33 mouse cellular contexts compared by ENCODE assay signal in the genomic region with DNA sequence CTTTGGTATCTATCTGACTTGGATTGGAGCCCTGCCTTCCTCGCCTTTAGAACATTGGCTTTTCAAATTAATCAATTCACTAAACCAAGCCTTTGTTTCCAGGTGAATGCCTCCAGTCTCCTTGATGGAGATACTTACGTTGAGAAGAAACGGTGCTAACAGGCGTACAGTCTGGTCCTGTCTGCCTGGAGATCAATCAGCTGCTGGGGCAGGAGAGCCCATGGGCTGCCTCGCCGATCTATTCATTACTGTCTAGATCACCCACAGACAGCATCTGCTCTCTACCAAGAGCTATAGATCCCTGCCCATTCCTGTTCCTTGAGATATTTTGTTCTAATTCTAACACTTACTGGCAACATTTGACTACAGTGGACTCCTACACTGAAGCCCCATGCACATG. TPM values are rescaled to one million over a fixed set of nuclear protein-coding genes. Genes with fewer than 3 reads are reported as not detected.
DNase-seq lines count a peak whose midpoint lies in the region; ATAC-seq and TF ChIP-seq lines count a peak whose summit lies in the region.
"Had no signal": no experiment of that assay in that cellular context is flagged by ENCODE, and none has a peak within 500 bp of the region (broad histone marks: within the 10 kb centered on the region; RNA-seq: fewer than 3 reads in every experiment).

No protein-coding gene starts in this region.

- TF ChIP-seq CTCF in hindbrain, postnatal 0 days (IDR thresholded peaks at IDR 0.05; ENCODE audit: low read depth): no peak

- no peak overlapping the region for H3K9ac ChIP-seq in hindbrain, postnatal 0 days (replicated peaks; ENCODE audit: low read length)
- no peak overlapping the region for H3K9ac ChIP-seq in hindbrain, embryonic 12.5 days
- no peak overlapping the region for H3K9ac ChIP-seq in hindbrain, embryonic 14.5 days
- H3K9ac ChIP-seq in neural tube, embryonic 12.5 days: no peak overlapping the region
- no peak overlapping the region for H3K9ac ChIP-seq in hindbrain, embryonic 13.5 days
- H3K9ac ChIP-seq: embryonic facial prominence, embryonic 13.5 days; embryonic facial prominence, embryonic 15.5 days; forebrain, embryonic 12.5 days had no signal

- peaks cover 48% of the 10 kb centered on the region for H3K4me1 ChIP-seq in hindbrain, embryonic 10.5 days (replicated peaks)
- H3K4me1 ChIP-seq in hindbrain, postnatal 0 days (ENCODE audit: insufficient read depth, low read length): no peaks in the 10 kb centered on the region
- H3K4me1 ChIP-seq in hindbrain, embryonic 12.5 days: 0 out of 2 replicates have a peak, but pooled peaks cover 3% of the 10 kb centered on the region
- no peaks in the 10 kb centered on the region for H3K4me1 ChIP-seq in hindbrain, embryonic 14.5 days (replicated peaks; ENCODE audit: control insufficient read depth, insufficient read depth, low read length)
- H3K4me1 ChIP-seq in neural tube, embryonic 12.5 days: 0 out of 2 replicates have a peak, but pooled peaks cover 8% of the 10 kb centered on the region
- peaks cover 8% of the 10 kb centered on the region for H3K4me1 ChIP-seq in hindbrain, embryonic 13.5 days (replicated peaks)
- H3K4me1 ChIP-seq: embryonic facial prominence, embryonic 15.5 days had no signal

- no peak for ATAC-seq in hindbrain, postnatal 0 days
- peak; percentile 38; the same call in 1 of the 2 replicates for ATAC-seq in hindbrain, embryonic 12.5 days (ENCODE audit: low FRiP score)
- no peak for ATAC-seq in hindbrain, embryonic 14.5 days (ENCODE audit: low FRiP score)
- ATAC-seq in neural tube, embryonic 12.5 days (ENCODE audit: low FRiP score, low read depth): peak; percentile 86
- 0 out of 2 replicates have a peak, but pooled peaks have one; percentile 61 for ATAC-seq in hindbrain, embryonic 13.5 days (ENCODE audit: low FRiP score)
- ATAC-seq: activated CD4-positive, CD25-positive, alpha-beta regulatory T cell, adult 4 months; CD4-positive, CD25-positive, alpha-beta regulatory T cell, adult 4 months; forebrain, embryonic 14.5 days; Patski had no signal

- no peak for DNase-seq in hindbrain, embryonic 10.5 days (ENCODE audit: low spot score)
- no peak for DNase-seq in hindbrain, postnatal 0 days (ENCODE audit: low spot score)
- no peak for DNase-seq in hindbrain, embryonic 14.5 days (ENCODE audit: low spot score)
- DNase-seq in neural tube, embryonic 10.5 days (ENCODE audit: extremely low spot score, low spot score): no peak
- no peak for DNase-seq in adrenal gland, postnatal 4 days (ENCODE audit: low spot score in 2 of 2)
- DNase-seq: adrenal gland, adult 8-10 months; adrenal gland, postnatal 14 days; adrenal gland, postnatal 36 days; B cell, adult 2 months; cerebellum, adult 11 months; cerebellum, adult 18-20 months; cerebellum, adult 8-10 months; cerebellum, adult 9-11 months; cerebellum, postnatal 14 days; cerebellum, postnatal 36 days; embryo, embryonic 11 days had no signal

- H3K4me2 ChIP-seq in hindbrain, postnatal 0 days (ENCODE audit: low read depth, low read length): no peak overlapping the region
- no peak overlapping the region for H3K4me2 ChIP-seq in hindbrain, embryonic 12.5 days (replicated peaks)
- H3K4me2 ChIP-seq in hindbrain, embryonic 14.5 days (replicated peaks): no peak overlapping the region
- H3K4me2 ChIP-seq in neural tube, embryonic 12.5 days (replicated peaks): no peak overlapping the region
- no peak overlapping the region for H3K4me2 ChIP-seq in hindbrain, embryonic 13.5 days
- H3K4me2 ChIP-seq: embryonic facial prominence, embryonic 13.5 days; embryonic facial prominence, embryonic 15.5 days; forebrain, embryonic 12.5 days had no signal

- no peak overlapping the region for H3K4me3 ChIP-seq in hindbrain, embryonic 10.5 days
- no peak overlapping the region for H3K4me3 ChIP-seq in hindbrain, postnatal 0 days (ENCODE audit: low read length)
- no peak overlapping the region for H3K4me3 ChIP-seq in hindbrain, embryonic 12.5 days
- H3K4me3 ChIP-seq in hindbrain, embryonic 14.5 days (replicated peaks; ENCODE audit: low read length): no peak overlapping the region
- H3K4me3 ChIP-seq in neural tube, embryonic 12.5 days: no peak overlapping the region
- H3K4me3 ChIP-seq in hindbrain, embryonic 13.5 days: no peak overlapping the region
- H3K4me3 ChIP-seq: embryonic facial prominence, embryonic 13.5 days; embryonic facial prominence, embryonic 15.5 days; erythroblast, embryonic 14.5 days; forebrain, embryonic 10.5 days; forebrain, embryonic 12.5 days had no signal

- H3K27ac ChIP-seq in hindbrain, embryonic 10.5 days: peak overlapping the region; percentile 12; the same call in 1 of the 2 replicates
- no peak overlapping the region for H3K27ac ChIP-seq in hindbrain, postnatal 0 days
- H3K27ac ChIP-seq in hindbrain, embryonic 12.5 days: no peak overlapping the region
- no peak overlapping the region for H3K27ac ChIP-seq in hindbrain, embryonic 14.5 days
- H3K27ac ChIP-seq in neural tube, embryonic 12.5 days: no peak overlapping the region
- no peak overlapping the region for H3K27ac ChIP-seq in hindbrain, embryonic 13.5 days
- H3K27ac ChIP-seq: embryonic facial prominence, embryonic 13.5 days; embryonic facial prominence, embryonic 15.5 days; forebrain, embryonic 10.5 days; forebrain, embryonic 12.5 days had no signal

- WGBS in hindbrain, embryonic 10.5 days: 55% methylated on average over 6 of the region's 6 CpGs
- WGBS in hindbrain, postnatal 0 days: 43% methylated on average over 6 of the region's 6 CpGs
- WGBS in hindbrain, embryonic 12.5 days: 34% methylated on average over 6 of the region's 6 CpGs
- WGBS in hindbrain, embryonic 14.5 days: 38% methylated on average over 6 of the region's 6 CpGs
- 22% methylated on average over 6 of the region's 6 CpGs for WGBS in neural tube, embryonic 12.5 days
- 23% methylated on average over 6 of the region's 6 CpGs for WGBS in hindbrain, embryonic 13.5 days

- H3K36me3 ChIP-seq in hindbrain, embryonic 10.5 days: no peaks in the 10 kb centered on the region
- no peaks in the 10 kb centered on the region for H3K36me3 ChIP-seq in hindbrain, postnatal 0 days (ENCODE audit: insufficient read depth, low read length)
- H3K36me3 ChIP-seq in hindbrain, embryonic 12.5 days: no peaks in the 10 kb centered on the region
- no peaks in the 10 kb centered on the region for H3K36me3 ChIP-seq in hindbrain, embryonic 14.5 days (replicated peaks; ENCODE audit: control insufficient read depth, insufficient read depth)
- no peaks in the 10 kb centered on the region for H3K36me3 ChIP-seq in neural tube, embryonic 12.5 days
- no peaks in the 10 kb centered on the region for H3K36me3 ChIP-seq in hindbrain, embryonic 13.5 days
- H3K36me3 ChIP-seq: embryonic facial prominence, embryonic 13.5 days; embryonic facial prominence, embryonic 15.5 days; forebrain, embryonic 10.5 days; forebrain, embryonic 12.5 days; G1E had no signal

- H3K27me3 ChIP-seq in hindbrain, embryonic 10.5 days (ENCODE audit: insufficient read depth, poor library complexity, severe bottlenecking): no peaks in the 10 kb centered on the region
- no peaks in the 10 kb centered on the region for H3K27me3 ChIP-seq in hindbrain, postnatal 0 days (ENCODE audit: insufficient read depth, low read length)
- no peaks in the 10 kb centered on the region for H3K27me3 ChIP-seq in hindbrain, embryonic 12.5 days
- no peaks in the 10 kb centered on the region for H3K27me3 ChIP-seq in hindbrain, embryonic 14.5 days (ENCODE audit: control insufficient read depth, insufficient read depth, low read length)
- H3K27me3 ChIP-seq in neural tube, embryonic 12.5 days (replicated peaks): no peaks in the 10 kb centered on the region
- no peaks in the 10 kb centered on the region for H3K27me3 ChIP-seq in hindbrain, embryonic 13.5 days
- H3K27me3 ChIP-seq: CH12.LX; embryonic facial prominence, embryonic 13.5 days; embryonic facial prominence, embryonic 15.5 days; forebrain, embryonic 12.5 days had no signal

- H3K9me3 ChIP-seq in hindbrain, embryonic 10.5 days: no peaks in the 10 kb centered on the region
- H3K9me3 ChIP-seq in hindbrain, postnatal 0 days (ENCODE audit: low read length): no peaks in the 10 kb centered on the region
- no peaks in the 10 kb centered on the region for H3K9me3 ChIP-seq in hindbrain, embryonic 12.5 days (replicated peaks)
- no peaks in the 10 kb centered on the region for H3K9me3 ChIP-seq in hindbrain, embryonic 14.5 days (ENCODE audit: control insufficient read depth, low read length)
- H3K9me3 ChIP-seq in neural tube, embryonic 12.5 days: no peaks in the 10 kb centered on the region
- no peaks in the 10 kb centered on the region for H3K9me3 ChIP-seq in hindbrain, embryonic 13.5 days
- H3K9me3 ChIP-seq: embryonic facial prominence, embryonic 13.5 days; embryonic facial prominence, embryonic 15.5 days; forebrain, embryonic 10.5 days; forebrain, embryonic 12.5 days had no signal

RNA-seq across cellular contexts. Expression of a gene that starts 9.6 kb away (rescaled TPM):
- 19.1 and 25.8 TPM in 2 replicates for polyA plus RNA-seq in hindbrain, embryonic 10.5 days (2016; fragmentation: Nextera tagmentation; extraction: Ambion mirVana)
- 18.4 and 31.2 TPM in 2 replicates for total RNA-seq in hindbrain, postnatal 0 days (2014; rRNA removed)
- polyA plus RNA-seq in hindbrain, postnatal 0 days (2015; fragmentation: Nextera tagmentation; extraction: Ambion mirVana): 2.8 and 3.4 TPM in 2 replicates
- 14.7 and 19.2 TPM in 2 replicates for polyA plus RNA-seq in hindbrain, embryonic 12.5 days (2016; fragmentation: Nextera tagmentation; extraction: Ambion mirVana)
- polyA plus RNA-seq in hindbrain, embryonic 14.5 days (2014; fragmentation: Nextera tagmentation; extraction: Ambion mirVana): 10.5 and 15.4 TPM in 2 replicates
- 21.8 and 24.8 TPM in 2 replicates for polyA plus RNA-seq in neural tube, embryonic 12.5 days (2016; fragmentation: Nextera tagmentation; extraction: Ambion mirVana)
- 9.7 and 11.1 TPM in 2 replicates for polyA plus RNA-seq in hindbrain, embryonic 13.5 days (2015; fragmentation: Nextera tagmentation; extraction: Ambion mirVana)
- 10 to 100 TPM; 21.6 to 34.4 TPM for total RNA-seq in adrenal gland, postnatal 4 days (2021)
- total RNA-seq: CH12.LX; common myeloid progenitor, adult 5-6 weeks had no signal
- polyA plus RNA-seq: activated CD4-positive, CD25-positive, alpha-beta regulatory T cell, adult 4 months; erythroblast, embryonic 14.5 days; G1E had no signal

RNA-seq across cellular contexts. Expression of a gene that starts 55.0 kb away (rescaled TPM):
- not detected in 2 replicates for polyA plus RNA-seq in hindbrain, embryonic 10.5 days (2016; fragmentation: Nextera tagmentation; extraction: Ambion mirVana)
- not detected in 2 replicates for total RNA-seq in hindbrain, postnatal 0 days (2014; rRNA removed)
- polyA plus RNA-seq in hindbrain, postnatal 0 days (2015; fragmentation: Nextera tagmentation; extraction: Ambion mirVana): not detected in 2 replicates
- not detected in 2 replicates for polyA plus RNA-seq in hindbrain, embryonic 12.5 days (2016; fragmentation: Nextera tagmentation; extraction: Ambion mirVana)
- not detected in 2 replicates for polyA plus RNA-seq in hindbrain, embryonic 14.5 days (2014; fragmentation: Nextera tagmentation; extraction: Ambion mirVana)
- polyA plus RNA-seq in neural tube, embryonic 12.5 days (2016; fragmentation: Nextera tagmentation; extraction: Ambion mirVana): not detected in 2 replicates
- not detected in 2 replicates for polyA plus RNA-seq in hindbrain, embryonic 13.5 days (2015; fragmentation: Nextera tagmentation; extraction: Ambion mirVana)
- total RNA-seq in adrenal gland, postnatal 4 days (2021): under 1 TPM; 0.50 to 0.62 TPM
- total RNA-seq: CH12.LX; common myeloid progenitor, adult 5-6 weeks; G1E had no signal
- polyA plus RNA-seq: activated CD4-positive, CD25-positive, alpha-beta regulatory T cell, adult 4 months; brain, embryonic 14.5 days; CD4-positive, CD25-positive, alpha-beta regulatory T cell, adult 4 months; embryonic facial prominence, embryonic 11.5 days; erythroblast, embryonic 14.5 days; forebrain, embryonic 10.5 days; forebrain, embryonic 12.5 days; forebrain, embryonic 14.5 days; G1E; Patski had no signal

Comparison
In these comparisons a context has a peak if more than half of its experiments do, and no peak if none do; other contexts are left out.
1. ATAC-seq: peak in hindbrain, embryonic 12.5 days (single experiment), neural tube, embryonic 12.5 days (single experiment) and hindbrain, embryonic 13.5 days (single experiment); none in hindbrain, postnatal 0 days (single experiment) and hindbrain, embryonic 14.5 days (single experiment).